Mouse (Mus musculus): ENCODE results near the gene Gm9999.

GRCm38 (mm10) chr7:46983280-46983679 lies at the start of gene Gm9999:
- TF ChIP-seq POLR2A (IDR thresholded peaks at IDR 0.05; ENCODE audit: insufficient read length, low read depth) (no peak), TCF12 (IDR thresholded peaks at IDR 0.05; ENCODE audit: insufficient read depth, poor library complexity, severe bottlenecking) (no peak), MYOG (IDR thresholded peaks at IDR 0.05; ENCODE audit: control insufficient read depth in 1 of 3, insufficient read depth in 1 of 3, insufficient read length in 2 of 3, low read depth in 2 of 3) (no peak)

Data from myocyte (in vitro differentiated cells).